Mouse (Mus musculus): ENCODE results near the gene Tmcc3.

Gene Tmcc3

DNA sequence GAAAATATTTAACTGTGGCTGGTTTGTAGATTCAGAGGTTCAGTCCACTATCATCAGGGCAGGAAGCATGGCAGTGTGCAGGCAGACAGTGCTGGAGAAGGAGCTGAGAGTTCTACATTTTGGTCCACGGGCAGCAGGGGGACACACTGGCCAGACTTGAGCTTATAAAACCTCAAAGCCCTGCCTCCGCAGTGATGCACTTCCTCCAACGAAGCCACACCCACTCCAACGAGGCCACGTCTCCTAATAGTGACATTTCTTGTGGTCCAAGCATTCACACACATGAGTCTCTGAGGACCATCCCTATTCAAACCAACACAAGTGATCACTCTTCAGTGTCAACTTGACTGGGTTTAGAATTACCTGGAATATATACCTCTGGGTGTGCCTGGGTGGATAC lies 327.5 kb downstream of the Tmcc3 start:
- no peak for DNase-seq (ENCODE audit: low spot score)

DNA sequence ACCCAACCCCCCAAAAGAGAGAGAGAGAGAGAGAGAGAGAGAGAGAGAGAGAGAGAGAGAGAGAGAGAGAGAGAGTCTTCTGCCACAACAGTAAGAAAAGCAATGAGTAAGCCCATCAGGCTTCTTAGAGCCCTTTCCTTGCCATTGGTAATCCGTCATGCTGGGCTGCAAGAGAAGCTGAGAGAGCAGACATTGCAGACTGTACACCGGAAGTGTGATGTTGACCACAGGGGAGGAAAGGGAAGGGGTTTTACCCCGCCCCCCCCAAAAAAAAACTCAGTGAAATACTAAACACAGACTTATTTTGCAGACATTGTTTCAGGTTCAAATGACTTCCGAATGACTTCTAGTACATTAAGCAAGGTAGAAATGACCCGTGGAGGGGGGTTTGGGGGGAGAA lies 328.3 kb downstream of the Tmcc3 start:
- DNase-seq (ENCODE audit: low spot score): no peak
